Mouse (Mus musculus): Measurements from ENCODE around the gene Igtp. TPM values are rescaled to one million over a fixed set of nuclear protein-coding genes. Genes with fewer than 3 reads are reported as not detected.
"Not testable (repeated sequence)": the region's sequence is repeated elsewhere in the genome, so short reads cannot be mapped to it uniquely, and the experiment has no call there.

The Igtp gene
- polyA plus RNA-seq, 1 experiment from 2014 or later, result 4.2 TPM

GRCm38 (mm10) chr11:58223751-58224150 lies 24.4 kb downstream of the Igtp start:
- Histone ChIP-seq H3K9me3 (ENCODE audit: control insufficient read depth, low read length) (no peaks in the 10 kb centered on the region), H3K27me3 (ENCODE audit: control insufficient read depth, insufficient read depth, low read length) (no peaks in the 10 kb centered on the region), H3K9ac (ENCODE audit: low read depth, low read length) (no peak overlapping the region), H3K27ac (ENCODE audit: low read depth, low read length) (peak overlapping the region; percentile 42; the same call in 1 of the 2 replicates), H3K4me1 (ENCODE audit: control insufficient read depth, insufficient read depth, low read length) (peaks cover 15% of the 10 kb centered on the region), H3K4me2 (replicated peaks; ENCODE audit: low read depth, low read length) (no peak overlapping the region), H3K36me3 (ENCODE audit: control insufficient read depth, insufficient read depth, low read length) (no peaks in the 10 kb centered on the region), H3K4me3 (ENCODE audit: low read length) (no peak overlapping the region)
- 22% methylated on average over 4 of the region's 4 CpGs for WGBS
- no peak for ATAC-seq (ENCODE audit: low FRiP score, low TSS enrichment)

GRCm38 (mm10) chr11:58224313-58224712 lies 25.0 kb downstream of the Igtp start:
- ATAC-seq (ENCODE audit: low FRiP score, low TSS enrichment), result no peak
- H3K27me3 ChIP-seq (ENCODE audit: control insufficient read depth, insufficient read depth, low read length), result no peaks in the 10 kb centered on the region
- H3K36me3 ChIP-seq (ENCODE audit: control insufficient read depth, insufficient read depth, low read length), result no peaks in the 10 kb centered on the region
- peak overlapping the region; percentile 42; the same call in 1 of the 2 replicates for H3K27ac ChIP-seq (ENCODE audit: low read depth, low read length)
- no peak overlapping the region for H3K4me3 ChIP-seq (ENCODE audit: low read length)
- H3K9me3 ChIP-seq (ENCODE audit: control insufficient read depth, low read length), result no peaks in the 10 kb centered on the region
- no peak overlapping the region for H3K9ac ChIP-seq (ENCODE audit: low read depth, low read length)
- H3K4me2 ChIP-seq (replicated peaks; ENCODE audit: low read depth, low read length), result no peak overlapping the region
- H3K4me1 ChIP-seq (ENCODE audit: control insufficient read depth, insufficient read depth, low read length), result peaks cover 15% of the 10 kb centered on the region
- 36% methylated on average over 7 of the region's 7 CpGs for WGBS

- Histone ChIP-seq H3K4me1 (ENCODE audit: control insufficient read depth, insufficient read depth, low read length) (peaks cover 15% of the 10 kb centered on the region), H3K27ac (ENCODE audit: low read depth, low read length) (0 out of 2 replicates have a peak overlapping the region, but pooled peaks have one; percentile 42)
- H3K36me3 ChIP-seq (ENCODE audit: control insufficient read depth, insufficient read depth, low read length); H3K4me2 ChIP-seq (replicated peaks; ENCODE audit: low read depth, low read length); H3K9me3 ChIP-seq (ENCODE audit: control insufficient read depth, low read length); H3K9ac ChIP-seq (ENCODE audit: low read depth, low read length); H3K27me3 ChIP-seq (ENCODE audit: control insufficient read depth, insufficient read depth, low read length); ATAC-seq (ENCODE audit: low FRiP score, low TSS enrichment); H3K4me3 ChIP-seq (ENCODE audit: low read length): not testable (repeated sequence)
- WGBS, result 81% methylated on average over 2 of the region's 2 CpGs
Observed at GRCm38 (mm10) chr11:58224872-58225271, 25.5 kb downstream of the Igtp start.

DNA sequence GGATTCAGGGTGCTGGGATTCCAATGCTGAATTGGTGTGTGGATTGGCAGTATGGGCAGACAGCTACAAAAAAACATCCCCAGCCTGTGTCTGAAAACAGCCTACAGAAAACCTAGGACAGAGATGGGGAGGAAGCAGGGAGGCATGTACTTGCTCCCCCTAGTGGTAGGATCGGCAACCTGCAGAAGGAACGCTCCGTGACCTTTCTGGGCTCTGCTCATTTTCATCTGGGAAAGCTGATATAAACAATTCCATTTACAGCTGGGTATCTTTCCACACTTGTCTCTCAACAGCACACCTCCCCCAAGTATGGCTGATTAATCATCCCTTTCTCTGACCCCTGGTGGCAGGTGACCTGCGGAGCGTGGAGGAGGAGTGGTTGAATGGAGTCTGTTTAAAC lies 26.3 kb downstream of the Igtp start:
- no peaks in the 10 kb centered on the region for H3K27me3 ChIP-seq (ENCODE audit: control insufficient read depth, insufficient read depth, low read length)
- WGBS, result 2% methylated on average over 5 of the region's 5 CpGs
- H3K27ac ChIP-seq (ENCODE audit: low read depth, low read length), result peak overlapping the region; percentile 42; the same call in 1 of the 2 replicates
- no peak overlapping the region for H3K4me3 ChIP-seq (ENCODE audit: low read length)
- H3K4me1 ChIP-seq (ENCODE audit: control insufficient read depth, insufficient read depth, low read length), result peaks cover 15% of the 10 kb centered on the region
- peak; percentile 67 for ATAC-seq (ENCODE audit: low FRiP score, low TSS enrichment)
- H3K4me2 ChIP-seq (replicated peaks; ENCODE audit: low read depth, low read length), result no peak overlapping the region
- H3K36me3 ChIP-seq (ENCODE audit: control insufficient read depth, insufficient read depth, low read length), result no peaks in the 10 kb centered on the region
- no peaks in the 10 kb centered on the region for H3K9me3 ChIP-seq (ENCODE audit: control insufficient read depth, low read length)
- no peak overlapping the region for H3K9ac ChIP-seq (ENCODE audit: low read depth, low read length)

GRCm38 (mm10) chr11:58226425-58226824 lies 27.1 kb downstream of the Igtp start:
- Histone ChIP-seq H3K27ac (ENCODE audit: low read depth, low read length) (no peak overlapping the region), H3K4me3 (ENCODE audit: low read length) (no peak overlapping the region), H3K4me2 (replicated peaks; ENCODE audit: low read depth, low read length) (no peak overlapping the region), H3K4me1 (ENCODE audit: control insufficient read depth, insufficient read depth, low read length) (peaks cover 15% of the 10 kb centered on the region), H3K27me3 (ENCODE audit: control insufficient read depth, insufficient read depth, low read length) (no peaks in the 10 kb centered on the region), H3K9ac (ENCODE audit: low read depth, low read length) (no peak overlapping the region), H3K9me3 (ENCODE audit: control insufficient read depth, low read length) (no peaks in the 10 kb centered on the region), H3K36me3 (ENCODE audit: control insufficient read depth, insufficient read depth, low read length) (no peaks in the 10 kb centered on the region)
- ATAC-seq (ENCODE audit: low FRiP score, low TSS enrichment), result no peak

- 98% methylated on average over 2 of the region's 2 CpGs for WGBS
- not testable (repeated sequence) for ATAC-seq (ENCODE audit: low FRiP score, low TSS enrichment); H3K4me3 ChIP-seq (ENCODE audit: low read length)
Observed at GRCm38 (mm10) chr11:58228021-58228420, 28.7 kb downstream of the Igtp start.

DNA sequence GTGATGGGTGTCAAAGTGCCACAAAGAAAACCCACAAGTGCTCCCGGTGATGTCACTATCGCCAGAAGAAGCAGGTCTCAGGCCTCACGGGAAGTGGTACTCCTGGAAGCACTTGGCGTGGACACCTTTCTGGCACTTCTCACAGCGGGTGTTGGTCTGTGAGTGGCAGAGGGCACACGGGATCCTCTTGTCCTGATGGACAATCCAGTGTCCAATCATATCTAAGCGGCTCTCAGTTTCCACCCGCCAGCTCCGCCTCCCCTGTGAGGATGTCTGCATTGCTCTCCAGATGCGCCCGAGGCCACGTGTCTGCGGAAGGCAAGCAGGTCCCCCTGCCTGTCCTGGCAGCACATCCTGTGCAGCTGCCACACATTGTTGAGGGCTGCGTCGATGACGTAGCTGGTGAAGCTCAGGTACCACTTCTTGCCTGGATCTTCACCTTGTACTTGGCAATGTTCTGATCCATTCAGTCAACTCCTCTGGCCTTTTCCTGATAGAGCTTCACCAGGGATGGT lies 31.1 kb downstream of the Igtp start:
- no peaks in the 10 kb centered on the region for H3K27me3 ChIP-seq (ENCODE audit: control insufficient read depth, insufficient read depth, low read length)
- WGBS, result 66% methylated on average over 16 of the region's 16 CpGs
- no peak overlapping the region for H3K9ac ChIP-seq (ENCODE audit: low read depth, low read length)
- H3K4me3 ChIP-seq (ENCODE audit: low read length), result no peak overlapping the region
- no peaks in the 10 kb centered on the region for H3K9me3 ChIP-seq (ENCODE audit: control insufficient read depth, low read length)
- H3K4me2 ChIP-seq (replicated peaks; ENCODE audit: low read depth, low read length), result no peak overlapping the region
- H3K4me1 ChIP-seq (ENCODE audit: control insufficient read depth, insufficient read depth, low read length), result peaks cover under 1% of the 10 kb centered on the region; the same call in 1 of the 2 replicates
- H3K27ac ChIP-seq (ENCODE audit: low read depth, low read length), result no peak overlapping the region
- no peaks in the 10 kb centered on the region for H3K36me3 ChIP-seq (ENCODE audit: control insufficient read depth, insufficient read depth, low read length)
- no peak for ATAC-seq (ENCODE audit: low FRiP score, low TSS enrichment)

More at GRCm38 (mm10) chr11:58228021-58228420, 28.7 kb downstream of the Igtp start:
- H3K27me3 ChIP-seq (ENCODE audit: control insufficient read depth, insufficient read depth, low read length); H3K9me3 ChIP-seq (ENCODE audit: control insufficient read depth, low read length); H3K27ac ChIP-seq (ENCODE audit: low read depth, low read length); H3K36me3 ChIP-seq (ENCODE audit: control insufficient read depth, insufficient read depth, low read length); H3K4me2 ChIP-seq (replicated peaks; ENCODE audit: low read depth, low read length); H3K9ac ChIP-seq (ENCODE audit: low read depth, low read length): not testable (repeated sequence)
- H3K4me1 ChIP-seq (ENCODE audit: control insufficient read depth, insufficient read depth, low read length), result peaks cover 15% of the 10 kb centered on the region

DNA sequence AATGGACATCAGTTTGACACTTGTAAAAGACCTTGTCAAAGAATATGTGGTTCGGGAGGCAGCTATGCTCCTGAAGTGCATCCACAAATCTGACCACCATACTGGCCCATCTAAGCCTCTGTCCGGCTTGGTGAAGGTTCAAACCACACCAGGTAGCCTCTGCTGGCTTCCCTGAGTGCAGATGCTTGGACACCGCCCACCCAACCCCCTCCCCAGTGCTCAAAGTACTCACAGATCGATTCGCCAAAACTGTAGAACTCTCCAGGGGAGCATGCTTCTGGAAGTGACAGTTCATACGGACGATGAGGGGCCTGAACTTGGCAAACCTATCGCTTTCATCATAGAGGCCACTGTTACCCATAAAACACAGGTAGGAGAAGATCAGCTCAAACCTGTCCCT lies 31.8 kb downstream of the Igtp start:
- ATAC-seq (ENCODE audit: low FRiP score, low TSS enrichment), result no peak

DNA sequence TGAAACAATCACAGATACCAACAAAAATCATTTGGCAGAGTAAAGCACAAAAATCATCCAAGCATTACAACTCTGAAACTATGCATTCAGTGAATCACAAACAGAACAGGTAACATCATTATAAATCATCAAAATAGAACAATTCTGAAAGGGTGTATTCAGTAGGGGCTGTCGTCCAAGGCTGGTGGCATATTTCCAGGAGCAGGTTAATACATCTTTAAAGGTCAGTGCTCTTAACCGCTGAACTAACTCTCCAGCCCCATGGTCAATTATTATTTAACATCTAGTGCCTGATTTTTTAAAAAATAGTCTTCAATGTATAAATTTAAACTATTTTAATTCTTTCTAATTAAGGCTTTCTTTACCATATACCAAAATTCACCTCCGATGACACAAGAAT lies 35.2 kb downstream of the Igtp start:
- not testable (repeated sequence) for H3K36me3 ChIP-seq (ENCODE audit: control insufficient read depth, insufficient read depth, low read length); H3K4me2 ChIP-seq (replicated peaks; ENCODE audit: low read depth, low read length); H3K4me3 ChIP-seq (ENCODE audit: low read length); H3K9ac ChIP-seq (ENCODE audit: low read depth, low read length); H3K27ac ChIP-seq (ENCODE audit: low read depth, low read length); H3K27me3 ChIP-seq (ENCODE audit: control insufficient read depth, insufficient read depth, low read length); ATAC-seq (ENCODE audit: low FRiP score, low TSS enrichment); H3K9me3 ChIP-seq (ENCODE audit: control insufficient read depth, low read length); H3K4me1 ChIP-seq (ENCODE audit: control insufficient read depth, insufficient read depth, low read length)
- WGBS, result 78% methylated on average over 3 of the region's 3 CpGs

More for the DNA sequence above, 31.8 kb downstream of the Igtp start:
- Histone ChIP-seq H3K27me3 (ENCODE audit: control insufficient read depth, insufficient read depth, low read length) (no peaks in the 10 kb centered on the region), H3K4me1 (ENCODE audit: control insufficient read depth, insufficient read depth, low read length) (no peaks in the 10 kb centered on the region), H3K9me3 (ENCODE audit: control insufficient read depth, low read length) (no peaks in the 10 kb centered on the region), H3K4me2 (replicated peaks; ENCODE audit: low read depth, low read length) (no peak overlapping the region), H3K36me3 (ENCODE audit: control insufficient read depth, insufficient read depth, low read length) (no peaks in the 10 kb centered on the region), H3K4me3 (ENCODE audit: low read length) (no peak overlapping the region), H3K27ac (ENCODE audit: low read depth, low read length) (no peak overlapping the region), H3K9ac (ENCODE audit: low read depth, low read length) (no peak overlapping the region)
- WGBS, result 91% methylated on average over 8 of the region's 8 CpGs
